Mouse (Mus musculus): ENCODE results near the gene Tmem202. TPM values are rescaled to one million over a fixed set of nuclear protein-coding genes. Genes with fewer than 3 reads are reported as not detected.

Tmem202 gene
- polyA plus RNA-seq, 1 experiment from 2014 or later: not detected

- H3K9me3 ChIP-seq (replicated peaks): no peaks in the 10 kb centered on the region
- no peaks in the 10 kb centered on the region for H3K27me3 ChIP-seq (ENCODE audit: low read depth, poor library complexity, severe bottlenecking)
- H3K4me3 ChIP-seq: no peak overlapping the region
- peaks cover 26% of the 10 kb centered on the region for H3K4me1 ChIP-seq
- 20% methylated on average over 1 of the region's 1 CpGs for WGBS
- peaks cover 15% of the 10 kb centered on the region for H3K36me3 ChIP-seq
- H3K27ac ChIP-seq: no peak overlapping the region
- no peak for DNase-seq (ENCODE audit: low spot score)
Observed at GRCm38 (mm10) chr9:59482419-59482818, 57.2 kb downstream of the Tmem202 start.

DNA sequence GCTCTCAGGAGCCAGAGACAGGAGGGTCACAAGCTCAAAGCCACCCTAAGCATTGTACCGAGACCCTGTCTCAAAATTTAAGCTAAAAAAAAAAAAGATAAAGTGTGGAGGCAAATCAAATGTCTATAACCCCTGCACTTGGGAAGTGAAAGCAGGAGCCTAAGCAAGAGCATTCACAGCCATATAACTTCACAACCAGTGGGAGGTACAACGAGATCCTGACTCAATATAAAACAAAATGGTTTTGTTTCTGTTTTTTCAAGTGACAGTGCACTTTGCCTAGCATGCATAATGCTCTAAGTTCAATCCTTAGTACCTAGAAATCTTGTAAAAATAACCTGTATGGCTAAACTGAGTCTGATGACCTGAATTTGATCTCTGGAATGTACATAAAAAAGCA is 63.0 kb downstream of the Tmem202 start:
- no peak overlapping the region for H3K27ac ChIP-seq
- H3K4me3 ChIP-seq: no peak overlapping the region
- H3K36me3 ChIP-seq: peaks cover 54% of the 10 kb centered on the region
- no peaks in the 10 kb centered on the region for H3K27me3 ChIP-seq (ENCODE audit: low read depth, poor library complexity, severe bottlenecking)
- WGBS: 98% methylated on average over 2 of the region's 2 CpGs
- no peaks in the 10 kb centered on the region for H3K9me3 ChIP-seq (replicated peaks)
- DNase-seq (ENCODE audit: low spot score): no peak
- peaks cover 11% of the 10 kb centered on the region for H3K4me1 ChIP-seq

- Histone ChIP-seq H3K36me3 (peaks cover 58% of the 10 kb centered on the region), H3K4me3 (no peak overlapping the region), H3K9me3 (replicated peaks) (no peaks in the 10 kb centered on the region), H3K27me3 (ENCODE audit: low read depth, poor library complexity, severe bottlenecking) (no peaks in the 10 kb centered on the region), H3K4me1 (peaks cover 9% of the 10 kb centered on the region), H3K27ac (no peak overlapping the region)
- DNase-seq (ENCODE audit: low spot score): no peak
- WGBS: 90% methylated on average over 1 of the region's 1 CpGs
Observed at GRCm38 (mm10) chr9:59474838-59475237, 64.8 kb downstream of the Tmem202 start.

DNA sequence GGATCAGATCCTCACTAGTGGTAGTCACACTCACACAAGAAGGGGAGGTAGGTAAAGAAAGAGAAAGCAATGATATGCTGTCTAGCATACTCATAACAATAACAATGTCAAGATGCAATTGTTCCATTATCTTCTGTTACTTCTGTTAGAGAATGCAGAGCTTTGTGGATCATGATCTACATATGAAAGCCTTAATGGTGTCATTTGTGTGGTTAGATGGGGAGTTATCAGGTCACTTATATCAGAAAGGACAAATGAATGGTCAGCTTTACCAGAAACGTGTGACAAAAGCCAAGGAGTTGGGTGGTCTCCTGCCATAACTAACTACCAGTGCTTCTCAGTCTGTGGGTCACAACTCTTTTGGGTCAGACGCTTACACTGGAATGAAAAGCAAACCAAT is 66.5 kb downstream of the Tmem202 start:
- WGBS: 83% methylated on average over 2 of the region's 2 CpGs
- Histone ChIP-seq H3K4me1 (no peaks in the 10 kb centered on the region), H3K9me3 (replicated peaks) (no peaks in the 10 kb centered on the region), H3K27ac (no peak overlapping the region), H3K27me3 (ENCODE audit: low read depth, poor library complexity, severe bottlenecking) (no peaks in the 10 kb centered on the region), H3K4me3 (no peak overlapping the region), H3K36me3 (peaks cover 57% of the 10 kb centered on the region)
- no peak for DNase-seq (ENCODE audit: low spot score)

DNA sequence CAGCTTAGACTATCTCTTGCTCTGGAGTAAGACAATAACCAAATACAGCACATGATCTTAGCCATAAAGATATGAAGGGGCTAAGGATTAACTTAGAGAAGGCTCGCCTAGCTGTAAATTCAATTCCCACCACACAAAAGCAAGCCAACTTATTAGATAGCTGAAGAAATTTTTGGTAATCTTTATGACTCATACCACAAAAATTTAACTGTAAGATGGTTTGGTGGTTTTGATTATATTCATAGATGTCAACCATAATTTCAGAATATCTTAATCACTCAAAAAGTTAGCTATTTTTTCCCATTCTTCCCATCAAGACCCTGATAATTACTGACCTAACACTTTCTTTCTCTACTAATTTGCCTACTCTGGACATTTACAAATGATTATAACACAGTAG is 70.2 kb downstream of the Tmem202 start:
- H3K4me3 ChIP-seq: no peak overlapping the region
- H3K4me1 ChIP-seq: no peaks in the 10 kb centered on the region
- 96% methylated on average over 1 of the region's 1 CpGs for WGBS
- H3K27ac ChIP-seq: no peak overlapping the region
- no peaks in the 10 kb centered on the region for H3K27me3 ChIP-seq (ENCODE audit: low read depth, poor library complexity, severe bottlenecking)
- no peaks in the 10 kb centered on the region for H3K9me3 ChIP-seq (replicated peaks)
- DNase-seq (ENCODE audit: low spot score): no peak
- peaks cover 43% of the 10 kb centered on the region for H3K36me3 ChIP-seq

Other genes starting within 250 kb of the Tmem202 start
- 45.8 and 46.9 TPM in 2 replicates for gene Adpgk, start 248.3 kb downstream of the Tmem202 start, polyA plus RNA-seq (2016; fragmentation: Nextera tagmentation; extraction: Ambion mirVana)
- gene Bbs4, start 186.3 kb downstream of the Tmem202 start, polyA plus RNA-seq (2016; fragmentation: Nextera tagmentation; extraction: Ambion mirVana): 16.6 and 16.9 TPM in 2 replicates
- 17.4 and 22.1 TPM in 2 replicates for gene Arih1, start 53.2 kb downstream of the Tmem202 start, polyA plus RNA-seq (2016; fragmentation: Nextera tagmentation; extraction: Ambion mirVana)
- gene Hexa, start 307 bp downstream of the Tmem202 start, polyA plus RNA-seq (2016; fragmentation: Nextera tagmentation; extraction: Ambion mirVana): 38.9 and 46.1 TPM in 2 replicates
- 0.15 TPM in 1 of 2 replicates, not detected in the other for gene Celf6, start 38.1 kb upstream of the Tmem202 start, polyA plus RNA-seq (2016; fragmentation: Nextera tagmentation; extraction: Ambion mirVana)
- gene Parp6, start 77.4 kb upstream of the Tmem202 start, polyA plus RNA-seq (2016; fragmentation: Nextera tagmentation; extraction: Ambion mirVana): 30.4 and 33.3 TPM in 2 replicates
- 2,645 and 3,210 TPM in 2 replicates for gene Pkm, start 116.5 kb upstream of the Tmem202 start, polyA plus RNA-seq (2016; fragmentation: Nextera tagmentation; extraction: Ambion mirVana)
- gene Gramd2, start 140.3 kb upstream of the Tmem202 start, polyA plus RNA-seq (2016; fragmentation: Nextera tagmentation; extraction: Ambion mirVana): 0.15 and 0.30 TPM in 2 replicates
- 16.0 and 16.6 TPM in 2 replicates for gene Senp8, start 210.9 kb upstream of the Tmem202 start, polyA plus RNA-seq (2016; fragmentation: Nextera tagmentation; extraction: Ambion mirVana)
- gene Myo9a, start 211.0 kb upstream of the Tmem202 start, polyA plus RNA-seq (2016; fragmentation: Nextera tagmentation; extraction: Ambion mirVana): 8.5 and 12.3 TPM in 2 replicates

All from limb, embryonic 10.5 days (tissue).